Mouse (Mus musculus) left cerebral cortex, adult 18-20 months (tissue): Measurements from ENCODE around the gene Lemd1. TPM values are rescaled to one million over a fixed set of nuclear protein-coding genes. Genes with fewer than 3 reads are reported as not detected.

ENCODE experiments used
- DNase-seq, 2 experiments: peaks; one replicate each; pipeline ENCODE4 v3.0.0; 2021 to 2022; ENCODE audit warnings: low spot score in 2 of 2, mixed read lengths in 1 of 2
- total RNA-seq, 2 experiments: library from RNA; stranded (reverse); gene quantifications; 2 replicates each; pipeline ENCODE4 v1.2.3; 2021

The Lemd1 gene
- total RNA-seq, 2 experiments from 2014 or later: 4.8 to 7.6 TPM

- DNase-seq: peak; percentile 62 to 76
Measured at GRCm38 (mm10) chr1:132200562-132201510, 9.6 kb downstream of the Lemd1 start.

GRCm38 (mm10) chr1:132201511-132201860 lies 10.3 kb downstream of the Lemd1 start:
- DNase-seq: no peak

GRCm38 (mm10) chr1:132201936-132202335 lies 10.7 kb downstream of the Lemd1 start:
- DNase-seq: no peak

- DNase-seq: peak; percentile 58 to 65
Measured at GRCm38 (mm10) chr1:132202771-132203170, 11.5 kb downstream of the Lemd1 start.

- DNase-seq: no peak
Measured at GRCm38 (mm10) chr1:132205958-132206357, 14.7 kb downstream of the Lemd1 start.

- DNase-seq: no peak
Measured at GRCm38 (mm10) chr1:132206828-132207227, 15.6 kb downstream of the Lemd1 start.

GRCm38 (mm10) chr1:132208154-132208553 lies 16.9 kb downstream of the Lemd1 start:
- peak; percentile 58 to 70 for DNase-seq

GRCm38 (mm10) chr1:132209400-132209799 lies 18.2 kb downstream of the Lemd1 start:
- no peak for DNase-seq

- peak in 1 of 2 experiments; percentile 53 for DNase-seq
Measured at GRCm38 (mm10) chr1:132210922-132211321, 19.7 kb downstream of the Lemd1 start.

GRCm38 (mm10) chr1:132211672-132212071 lies 20.4 kb downstream of the Lemd1 start:
- DNase-seq: no peak

- peak; percentile 84 to 91 for DNase-seq
Measured at GRCm38 (mm10) chr1:132212218-132212617, 21.0 kb downstream of the Lemd1 start.

- DNase-seq: no peak
Measured at GRCm38 (mm10) chr1:132213076-132213475, 21.8 kb downstream of the Lemd1 start.

GRCm38 (mm10) chr1:132216276-132216675 lies 25.0 kb downstream of the Lemd1 start:
- DNase-seq: no peak

- no peak for DNase-seq
Measured at GRCm38 (mm10) chr1:132221627-132222026, 30.4 kb downstream of the Lemd1 start.

- no peak for DNase-seq
Measured at GRCm38 (mm10) chr1:132222166-132222565, 30.9 kb downstream of the Lemd1 start.

GRCm38 (mm10) chr1:132226297-132227080 lies 35.3 kb downstream of the Lemd1 start:
- DNase-seq: no peak

- no peak for DNase-seq
Measured at GRCm38 (mm10) chr1:132229667-132230066, 38.4 kb downstream of the Lemd1 start, which contains the start of gene Gm10188. TSS of gene Gm10188 (minus strand) at chr1:132229767.

- DNase-seq: no peak
Measured at GRCm38 (mm10) chr1:132231470-132232274, 40.4 kb downstream of the Lemd1 start.

- no peak for DNase-seq
Measured at GRCm38 (mm10) chr1:132233566-132233965, 42.3 kb downstream of the Lemd1 start.

GRCm38 (mm10) chr1:132234757-132235273 lies 43.6 kb downstream of the Lemd1 start:
- no peak for DNase-seq
